Mouse (Mus musculus) liver, adult (tissue): Measurements from ENCODE around the gene Ncoa5.

Source experiments
- GATA4 ChIP-seq: IDR thresholded peaks from 2 replicates; pipeline ENCODE4 v1.6.1; 2014; ENCODE audit warnings: mild to moderate bottlenecking, low read length; ENCODE audit not compliant: insufficient replicate concordance

Ncoa5 gene

GRCm38 (mm10) chr2:165014935-165015334 lies 19.7 kb downstream of the Ncoa5 start:
- TF ChIP-seq GATA4: no peak

- TF ChIP-seq GATA4: no peak
Observed at GRCm38 (mm10) chr2:165010351-165010750, 24.3 kb downstream of the Ncoa5 start.

DNA sequence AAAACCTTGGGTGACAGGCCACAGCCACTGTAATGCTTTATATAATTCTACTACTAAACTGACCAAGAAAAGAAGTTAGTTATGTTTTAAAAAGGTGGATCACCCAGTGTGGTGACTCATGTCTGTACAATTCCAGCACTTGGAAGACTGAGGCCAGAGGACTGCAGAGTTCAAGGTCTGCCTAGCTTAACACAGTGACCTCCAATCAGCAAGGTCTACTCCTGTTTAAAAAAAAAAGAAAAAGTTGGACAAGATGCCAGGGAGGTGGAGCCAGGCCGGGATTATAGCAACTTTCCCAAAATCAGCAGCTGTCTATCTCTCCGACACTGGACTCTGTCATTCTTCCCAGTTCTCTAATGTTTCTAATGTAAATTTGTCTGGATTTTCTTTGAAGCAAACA lies 25.1 kb downstream of the Ncoa5 start:
- no peak for TF ChIP-seq GATA4

DNA sequence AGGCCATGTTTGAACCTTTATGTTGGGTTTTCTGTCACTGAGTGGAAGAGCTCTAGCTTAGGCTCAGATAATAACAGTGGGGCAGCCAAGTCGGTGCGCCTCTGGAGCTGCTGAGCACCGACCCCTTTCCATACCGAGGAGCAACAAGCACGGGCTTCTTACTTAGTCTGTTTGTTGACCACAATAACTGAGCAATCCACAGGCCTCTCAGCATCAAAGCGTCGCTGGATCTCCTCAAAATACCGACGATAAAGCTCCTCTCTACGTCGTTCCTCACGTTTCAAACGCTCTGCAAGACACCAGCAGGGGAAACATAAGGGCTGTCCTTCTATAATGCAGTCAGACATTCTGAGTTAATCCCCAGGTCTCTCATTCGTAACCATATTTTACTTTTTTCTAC lies 25.5 kb downstream of the Ncoa5 start:
- TF ChIP-seq GATA4: no peak

GRCm38 (mm10) chr2:165007986-165008385 lies 26.7 kb downstream of the Ncoa5 start:
- no peak for TF ChIP-seq GATA4

- TF ChIP-seq GATA4: no peak
Observed at GRCm38 (mm10) chr2:165006813-165007212, 27.9 kb downstream of the Ncoa5 start.

GRCm38 (mm10) chr2:165004237-165004636 lies 30.4 kb downstream of the Ncoa5 start:
- TF ChIP-seq GATA4: no peak

DNA sequence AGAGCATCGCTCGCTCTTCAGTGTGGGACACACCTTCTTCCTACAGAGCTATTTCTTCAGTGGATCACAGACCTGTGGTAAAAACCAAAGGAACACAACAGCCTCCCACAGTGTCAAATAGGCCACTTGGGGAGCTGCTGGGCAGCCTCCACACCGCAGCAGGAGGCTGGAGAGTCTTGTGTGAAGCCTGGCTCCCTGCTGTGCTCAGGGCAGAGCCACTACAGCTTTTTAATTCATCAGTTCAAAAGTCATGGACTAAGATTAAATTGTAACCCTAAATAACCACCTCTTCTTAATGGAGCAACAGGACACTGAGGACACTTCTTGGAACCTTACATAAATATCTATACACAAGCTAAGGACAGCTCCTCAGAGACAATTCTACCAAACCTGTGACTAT lies 31.6 kb downstream of the Ncoa5 start:
- TF ChIP-seq GATA4: no peak

DNA sequence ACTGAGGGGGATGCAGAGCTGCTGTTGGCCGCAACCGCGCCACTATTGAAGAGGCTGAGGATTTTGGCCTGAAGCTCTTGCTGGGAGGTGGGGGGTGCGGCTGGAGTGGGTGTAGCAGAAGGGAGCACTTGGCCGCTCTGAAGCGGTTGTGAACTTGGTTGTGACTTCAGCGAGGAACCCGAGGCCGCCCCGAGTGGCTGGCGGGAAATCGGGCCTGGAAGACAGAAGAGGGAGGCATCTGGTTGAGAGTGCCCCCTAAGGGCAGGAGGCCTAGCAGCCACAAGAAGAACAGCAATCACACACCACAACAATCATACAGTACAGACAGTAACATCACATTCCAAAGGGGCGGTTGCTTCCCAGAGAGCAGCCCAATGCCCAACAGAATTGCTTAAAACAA lies 32.7 kb downstream of the Ncoa5 start:
- no peak for TF ChIP-seq GATA4

GRCm38 (mm10) chr2:164997721-164998428 lies 36.8 kb downstream of the Ncoa5 start:
- no peak for TF ChIP-seq GATA4

- no peak for TF ChIP-seq GATA4
Observed at GRCm38 (mm10) chr2:164996848-164997720, 37.6 kb downstream of the Ncoa5 start.

DNA sequence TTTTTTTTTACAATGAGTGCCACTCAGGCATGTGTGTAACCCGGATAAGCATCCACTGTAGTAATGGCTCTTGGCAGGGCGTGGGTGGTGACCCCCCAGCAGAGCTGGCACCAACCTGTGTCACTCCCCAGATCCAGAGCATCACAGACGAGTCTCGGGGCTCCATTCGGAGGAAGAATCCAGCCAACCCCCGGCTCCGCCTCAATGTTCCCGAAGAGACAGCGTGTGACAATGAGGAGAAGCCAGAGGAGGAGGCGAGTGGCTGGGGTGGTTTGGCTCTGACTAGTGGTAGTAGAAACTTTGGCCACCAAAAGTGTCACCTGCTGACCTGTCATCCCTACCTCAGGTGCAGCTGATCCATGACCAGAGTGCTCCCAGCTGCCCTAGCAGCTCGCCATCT lies 38.7 kb downstream of the Ncoa5 start:
- no peak for TF ChIP-seq GATA4

- TF ChIP-seq GATA4: no peak
Observed at GRCm38 (mm10) chr2:164994659-164995428, 39.8 kb downstream of the Ncoa5 start.

- no peak for TF ChIP-seq GATA4
Observed at GRCm38 (mm10) chr2:164994156-164994555, 40.5 kb downstream of the Ncoa5 start.

GRCm38 (mm10) chr2:164991808-164992207 lies 42.9 kb downstream of the Ncoa5 start:
- no peak for TF ChIP-seq GATA4

DNA sequence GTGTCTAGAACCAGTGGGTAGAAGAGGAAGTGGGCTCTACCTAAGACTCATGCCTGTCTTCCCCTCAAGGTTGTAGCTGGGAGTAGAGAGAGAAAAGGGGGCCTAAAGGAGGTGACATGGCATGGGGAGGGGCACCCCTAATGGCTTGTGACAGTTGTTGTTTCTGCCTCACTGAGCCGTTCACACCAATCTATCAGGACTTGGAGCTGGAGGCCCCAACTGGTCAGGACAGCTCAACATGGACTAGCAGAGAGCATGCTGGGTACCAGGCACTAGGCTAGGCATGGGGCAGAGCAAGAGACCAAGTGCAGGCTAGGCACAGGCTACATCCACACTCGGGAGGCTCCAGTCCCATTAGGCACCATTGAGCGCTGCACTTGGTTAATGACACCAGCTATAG lies 43.6 kb downstream of the Ncoa5 start:
- no peak for TF ChIP-seq GATA4
